Mouse (Mus musculus): ENCODE measurements around the gene Dtx3. TPM values are rescaled to one million over a fixed set of nuclear protein-coding genes. Genes with fewer than 3 reads are reported as not detected.
"Not testable (repeated sequence)": the region's sequence is repeated elsewhere in the genome, so short reads cannot be mapped to it uniquely, and the experiment has no call there.

The Dtx3 gene
- total and polyA plus RNA-seq, 3 experiments: 53.6 to 203 (median 75.7) TPM

GRCm38 (mm10) chr10:127165654-127166403 lies 29.7 kb downstream of the Dtx3 start:
- DNase-seq: peak; percentile 72

GRCm38 (mm10) chr10:127165354-127165653 lies 30.2 kb downstream of the Dtx3 start:
- DNase-seq: no peak

GRCm38 (mm10) chr10:127164631-127165353 lies 30.7 kb downstream of the Dtx3 start, which contains the start of gene B4galnt1:
B4galnt1 (plus strand) TSS chr10:127165225.
- peak; percentile 85 for DNase-seq

GRCm38 (mm10) chr10:127164190-127164589 lies 31.3 kb downstream of the Dtx3 start:
- no peak for DNase-seq

GRCm38 (mm10) chr10:127162771-127163261 lies 32.7 kb downstream of the Dtx3 start:
- DNase-seq: not testable (repeated sequence)

GRCm38 (mm10) chr10:127160728-127161127 lies 34.8 kb downstream of the Dtx3 start:
- DNase-seq: no peak

GRCm38 (mm10) chr10:127160081-127160480 lies 35.4 kb downstream of the Dtx3 start:
- DNase-seq: no peak

- DNase-seq: no peak
Measured at GRCm38 (mm10) chr10:127158471-127158870, 37.1 kb downstream of the Dtx3 start.

- no peak for DNase-seq
Measured at GRCm38 (mm10) chr10:127156511-127156910, 39.0 kb downstream of the Dtx3 start.

GRCm38 (mm10) chr10:127156089-127156488 lies 39.4 kb downstream of the Dtx3 start:
- DNase-seq: no peak

- no peak for DNase-seq
Measured at GRCm38 (mm10) chr10:127154652-127155051, 40.9 kb downstream of the Dtx3 start.

GRCm38 (mm10) chr10:127154241-127154640 lies 41.3 kb downstream of the Dtx3 start:
- no peak for DNase-seq

GRCm38 (mm10) chr10:127153323-127153722 lies 42.2 kb downstream of the Dtx3 start:
- no peak for DNase-seq

GRCm38 (mm10) chr10:127152556-127152955 lies 43.0 kb downstream of the Dtx3 start:
- DNase-seq: not testable (repeated sequence)

GRCm38 (mm10) chr10:127151233-127151632 lies 44.3 kb downstream of the Dtx3 start:
- DNase-seq: not testable (repeated sequence)

- peak; percentile 29 for DNase-seq
Measured at GRCm38 (mm10) chr10:127150471-127150872, 45.1 kb downstream of the Dtx3 start.

- DNase-seq: peak; percentile 50
Measured at GRCm38 (mm10) chr10:127147135-127147534, 48.4 kb downstream of the Dtx3 start.

- DNase-seq: no peak
Measured at GRCm38 (mm10) chr10:127145303-127145702, 50.2 kb downstream of the Dtx3 start.

GRCm38 (mm10) chr10:127144536-127144935 lies 51.0 kb downstream of the Dtx3 start:
- DNase-seq: no peak

GRCm38 (mm10) chr10:127143228-127143627 lies 52.3 kb downstream of the Dtx3 start:
- no peak for DNase-seq

- DNase-seq: no peak
Measured at GRCm38 (mm10) chr10:127141500-127141899, 54.0 kb downstream of the Dtx3 start.

GRCm38 (mm10) chr10:127140971-127141370 lies 54.6 kb downstream of the Dtx3 start:
- DNase-seq: no peak
